Mouse (Mus musculus) CH12.LX (cell line): ENCODE data around the gene Fbxl3. TPM values are rescaled to one million over a fixed set of nuclear protein-coding genes. Genes with fewer than 3 reads are reported as not detected.

ENCODE experiments used
- DNase-seq: peaks from one replicate; pipeline ENCODE4 v3.0.0-alpha.2; 2013; ENCODE audit errors: extremely low read depth
- H3K27ac ChIP-seq: 2 replicates; pipeline ENCODE4 v1.5.1; 2012; ENCODE audit warnings: low read depth, mild to moderate bottlenecking, control low read depth, moderate library complexity; ENCODE audit not compliant: insufficient read depth
- H3K27me3 ChIP-seq: replicated peaks from 2 replicates; pipeline ENCODE3; 2012; ENCODE audit warnings: inconsistent platforms
- H3K36me3 ChIP-seq, 2 experiments: replicated peaks in 1 of 2; 2 replicates each; pipeline versions ENCODE3 to v1.6.1; 2012; ENCODE audit warnings: inconsistent platforms in 1 of 2, low read length in 1 of 2, mild to moderate bottlenecking in 1 of 2, mixed read lengths in 1 of 2, moderate library complexity in 1 of 2; ENCODE audit not compliant: control insufficient read depth in 1 of 2, insufficient read depth in 1 of 2
- H3K4me1 ChIP-seq, 2 experiments: 2 replicates each; pipeline ENCODE4 v1.6.1; 2012; ENCODE audit warnings: inconsistent platforms in 1 of 2, moderate library complexity in 1 of 2; ENCODE audit not compliant: insufficient read depth in 2 of 2, control insufficient read depth in 1 of 2
- H3K4me2 ChIP-seq: 2 replicates; pipeline ENCODE4 v1.6.1; 2012; ENCODE audit warnings: low read depth, mild to moderate bottlenecking, control low read depth; ENCODE audit not compliant: poor library complexity, insufficient read depth, severe bottlenecking
- H3K4me3 ChIP-seq, 3 experiments: fragments of 150-350 bp in 1 of 3; sonication (generic) in 1 of 3; replicated peaks in 1 of 3; 2 replicates each; pipeline versions ENCODE3 to v1.5.1; 2011 to 2012; ENCODE audit warnings: low read depth in 2 of 3, low read length in 2 of 3, mild to moderate bottlenecking in 2 of 3, moderate library complexity in 2 of 3, control low read depth in 1 of 3, improper control_type of control experiment in 1 of 3, inconsistent platforms in 1 of 3, mixed read lengths in 1 of 3; ENCODE audit not compliant: poor library complexity in 1 of 3
- H3K79me2 ChIP-seq: replicated peaks from 2 replicates; pipeline ENCODE4 v1.6.1; 2012; ENCODE audit warnings: mild to moderate bottlenecking, moderate library complexity; ENCODE audit not compliant: control insufficient read depth, poor library complexity, insufficient read depth, severe bottlenecking; ENCODE audit errors: extremely low read depth
- H3K9ac ChIP-seq: 2 replicates; pipeline ENCODE4 v1.6.1; 2012; ENCODE audit warnings: low read depth, mild to moderate bottlenecking, control low read depth, moderate library complexity; ENCODE audit not compliant: insufficient read depth
- H3K9me3 ChIP-seq: replicated peaks from 2 replicates; pipeline ENCODE3; 2012; ENCODE audit warnings: low read length, inconsistent platforms, mixed read lengths
- BHLHE40 ChIP-seq: IDR thresholded peaks from 2 replicates; pipeline ENCODE4 v1.6.1; 2011; ENCODE audit warnings: mild to moderate bottlenecking, low read depth, low read length, improper control_type of control experiment
- CHD1 ChIP-seq: IDR thresholded peaks from 2 replicates; pipeline ENCODE4 v1.6.1; 2012; ENCODE audit warnings: low read depth, low read length, improper control_type of control experiment, inconsistent platforms
- CHD2 ChIP-seq: IDR thresholded peaks from 2 replicates; pipeline ENCODE4 v1.6.1; 2011; ENCODE audit warnings: low read length, improper control_type of control experiment
- CTCF ChIP-seq, 2 experiments: IDR thresholded peaks in 1 of 2; conservative IDR thresholded peaks in 1 of 2; 2 replicates each; pipeline ENCODE4 v1.5.1; 2011 to 2012; ENCODE audit warnings: low read depth in 2 of 2, low read length in 2 of 2, improper control_type of control experiment in 1 of 2, inconsistent platforms in 1 of 2, mild to moderate bottlenecking in 1 of 2, moderate library complexity in 1 of 2
- ELF1 ChIP-seq: IDR thresholded peaks from 2 replicates; pipeline ENCODE4 v1.6.1; 2014; ENCODE audit warnings: low read depth, mild to moderate bottlenecking, inconsistent platforms, low read length, improper control_type of control experiment
- EP300 ChIP-seq: IDR thresholded peaks from 2 replicates; pipeline ENCODE4 v1.6.1; 2011; ENCODE audit warnings: low read length, improper control_type of control experiment
- ETS1 ChIP-seq: conservative IDR thresholded peaks from 2 replicates; pipeline ENCODE4 v1.6.1; 2012; ENCODE audit warnings: low read depth, mild to moderate bottlenecking, inconsistent platforms, low read length, improper control_type of control experiment, moderate library complexity
- GABPA ChIP-seq: IDR thresholded peaks from 2 replicates; pipeline ENCODE4 v1.6.1; 2012; ENCODE audit warnings: low read depth, low read length, improper control_type of control experiment, inconsistent platforms; ENCODE audit not compliant: insufficient replicate concordance
- HCFC1 ChIP-seq: IDR thresholded peaks from 2 replicates; pipeline ENCODE4 v1.6.1; 2012; ENCODE audit warnings: low read depth, mild to moderate bottlenecking, inconsistent platforms, low read length, improper control_type of control experiment
- JUND ChIP-seq: conservative IDR thresholded peaks from 2 replicates; pipeline ENCODE4 v1.6.1; 2011; ENCODE audit warnings: low read depth, low read length, improper control_type of control experiment
- KAT2A ChIP-seq: IDR thresholded peaks from 2 replicates; pipeline ENCODE4 v1.6.1; 2012; ENCODE audit warnings: low read length, improper control_type of control experiment, inconsistent platforms; ENCODE audit not compliant: insufficient replicate concordance
- MAX ChIP-seq: IDR thresholded peaks from 2 replicates; pipeline ENCODE4 v1.6.1; 2011; ENCODE audit warnings: low read length, improper control_type of control experiment
- MAZ ChIP-seq: IDR thresholded peaks from 2 replicates; pipeline ENCODE4 v1.6.1; 2012; ENCODE audit warnings: low read depth, mild to moderate bottlenecking, inconsistent platforms, low read length, improper control_type of control experiment, moderate library complexity
- MEF2A ChIP-seq: IDR thresholded peaks from 2 replicates; pipeline ENCODE4 v1.6.1; 2014; ENCODE audit warnings: low read depth, mild to moderate bottlenecking, inconsistent platforms, low read length, improper control_type of control experiment, borderline replicate concordance
- NELFE ChIP-seq: IDR thresholded peaks from 2 replicates; pipeline ENCODE4 v1.6.1; 2011; ENCODE audit warnings: low read depth, low read length, improper control_type of control experiment
- RAD21 ChIP-seq: IDR thresholded peaks from 2 replicates; pipeline ENCODE4 v1.6.1; 2011; ENCODE audit warnings: low read depth, mild to moderate bottlenecking, low read length, improper control_type of control experiment, moderate library complexity
- RCOR1 ChIP-seq: conservative IDR thresholded peaks from 2 replicates; pipeline ENCODE4 v1.6.1; 2012; ENCODE audit warnings: low read depth, mild to moderate bottlenecking, inconsistent platforms, low read length, improper control_type of control experiment
- SMC3 ChIP-seq: IDR thresholded peaks from 2 replicates; pipeline ENCODE4 v1.6.1; 2011; ENCODE audit warnings: low read depth, low read length, improper control_type of control experiment
- TBP ChIP-seq: conservative IDR thresholded peaks from 2 replicates; pipeline ENCODE4 v1.6.1; 2011; ENCODE audit warnings: low read depth, low read length, improper control_type of control experiment
- TCF12 ChIP-seq: IDR thresholded peaks from 2 replicates; pipeline ENCODE4 v1.6.1; 2014; ENCODE audit warnings: low read depth, mild to moderate bottlenecking, inconsistent platforms, low read length, improper control_type of control experiment
- USF1 ChIP-seq: IDR thresholded peaks from 2 replicates; pipeline ENCODE4 v1.6.1; 2014; ENCODE audit warnings: low read depth, mild to moderate bottlenecking, inconsistent platforms, low read length, improper control_type of control experiment
- ZMIZ1 ChIP-seq: IDR thresholded peaks from 2 replicates; pipeline ENCODE4 v1.6.1; 2012; ENCODE audit warnings: low read depth, mild to moderate bottlenecking, inconsistent platforms, low read length, improper control_type of control experiment
- dilution Hi-C: fragments of 300-500 bp; cut with MboI; formaldehyde crosslinking; loops from 2 replicates; pipeline ENCODE4 v1.14.3; 2020; ENCODE audit warnings: low sequenced_read_pairs; ENCODE audit not compliant: extremely low pct_unique_long_range_greater_than_20kb, extremely low pct_ligation_motif_present
- in situ Hi-C: fragments of 300-500 bp; cut with MboI; formaldehyde crosslinking; loops from 3 replicates; pipeline ENCODE4 v1.14.3; 2019; ENCODE audit warnings: low sequenced_read_pairs, low pct_ligation_motif_present, low pct_unique_long_range_greater_than_20kb, mixed read lengths
- polyA plus RNA-seq: library from polyadenylated mRNA; unstranded; fragments of >175 nt; gene quantifications from 2 replicates; pipeline ENCODE4 v1.2.1, GENCODE M21; 2012; ENCODE audit warnings: low read depth; ENCODE audit not compliant: insufficient read length
- total RNA-seq, 2 experiments: library from RNA; depleted of rRNA; stranded (reverse); fragments of 300-350 nt in 1 of 2; fragments of >200 nt in 1 of 2; gene quantifications; 2 replicates each; pipeline ENCODE4 v1.2.3; 2012 to 2014

Fbxl3 gene
- total and polyA plus RNA-seq, 3 experiments = 22.6 to 43.3 (median 37.5) TPM

- Histone ChIP-seq H3K9me3 (no peaks in the 10 kb centered on the region), H3K27ac (peak overlapping the region; percentile 47), H3K4me2 (peak overlapping the region; percentile 17), H3K4me3 (peak overlapping the region in 1 of 3 experiments; percentile 5), H3K27me3 (no peaks in the 10 kb centered on the region), H3K4me1 (peaks cover 18 to 28% of the 10 kb centered on the region in 2 experiments), H3K36me3 (no peaks in the 10 kb centered on the region), H3K9ac (no peak overlapping the region), H3K79me2 (no peaks in the 10 kb centered on the region)
- TF ChIP-seq EP300 (0 out of 2 replicates have a peak, but pooled peaks have one; percentile 12), ETS1 (0 out of 2 replicates have a peak, but pooled peaks have one; percentile 14), BHLHE40 (peak; percentile 62), NELFE (no peak), TCF12 (no peak), CTCF (conservative IDR thresholded peaks at IDR 0.05 in 1 of 2, IDR thresholded peaks at IDR 0.05 in 1 of 2; ENCODE audit: low read depth in 2 of 2, low read length in 2 of 2) (no peak)
- dilution Hi-C loops (no loop called here), in situ Hi-C loops (no loop called here)
- no peak for DNase-seq
Observed at GRCm38 (mm10) chr14:103048292-103049086, 50.9 kb downstream of the Fbxl3 start.

- H3K9me3 ChIP-seq = no peaks in the 10 kb centered on the region
- in situ Hi-C loops (no loop called here), dilution Hi-C loops (no loop called here)
- no peaks in the 10 kb centered on the region for H3K27me3 ChIP-seq
- no peaks in the 10 kb centered on the region for H3K79me2 ChIP-seq
- peak; percentile 10; the same call in 1 of the 2 replicates for TF ChIP-seq BHLHE40
- TF ChIP-seq USF1 = no peak
- H3K4me3 ChIP-seq = no peak within 1 kb of the TSS
- no peak within 1 kb of the TSS for H3K9ac ChIP-seq
- H3K27ac ChIP-seq = no peak within 1 kb of the TSS
- no peak for DNase-seq
- H3K36me3 ChIP-seq = no peaks in the 10 kb centered on the region
- H3K4me2 ChIP-seq = peak within 1 kb of the TSS; percentile 18; the same call in 1 of the 2 replicates
- peaks cover 18 to 28% of the 10 kb centered on the region in 2 experiments for H3K4me1 ChIP-seq
Observed at GRCm38 (mm10) chr14:103046677-103047076, 52.7 kb downstream of the Fbxl3 start, which contains the start of gene Acod1. TSS of gene Acod1 (plus strand) at chr14:103046977.

- Histone ChIP-seq H3K4me1 (peaks cover 25 to 59% of the 10 kb centered on the region in 2 experiments; a peak in 3 of 4 replicates), H3K27me3 (no peaks in the 10 kb centered on the region), H3K27ac (no peak overlapping the region), H3K79me2 (peaks cover 3% of the 10 kb centered on the region), H3K9me3 (no peaks in the 10 kb centered on the region), H3K4me2 (peak overlapping the region; percentile 47), H3K36me3 (peaks cover 0 to 1% of the 10 kb centered on the region in 2 experiments), H3K4me3 (no peak overlapping the region), H3K9ac (no peak overlapping the region; the same call in 1 of the 2 replicates)
- peak; percentile 96 for DNase-seq
- in situ Hi-C loops = no loop called here
- dilution Hi-C loops = no loop called here
- TF ChIP-seq RAD21 = no peak; the same call in 1 of the 2 replicates
- TF ChIP-seq MEF2A = peak; percentile 93
- peak; percentile 58; the same call in 1 of the 2 replicates for TF ChIP-seq MAX
- TF ChIP-seq KAT2A = 0 out of 2 replicates have a peak, but pooled peaks have one; percentile 42
- peak; percentile 24; the same call in 1 of the 2 replicates for TF ChIP-seq HCFC1
- no peak for TF ChIP-seq GABPA
- peak; percentile 93 for TF ChIP-seq BHLHE40
- peak; percentile 98 for TF ChIP-seq RCOR1
- TF ChIP-seq CHD1 = 0 out of 2 replicates have a peak, but pooled peaks have one; percentile 40
- no peak for TF ChIP-seq CTCF (conservative IDR thresholded peaks at IDR 0.05 in 1 of 2, IDR thresholded peaks at IDR 0.05 in 1 of 2; ENCODE audit: low read depth in 2 of 2, low read length in 2 of 2)
- peak; percentile 96 for TF ChIP-seq MAZ
- peak; percentile 43 for TF ChIP-seq ZMIZ1
- TF ChIP-seq SMC3 = no peak
- no peak; the same call in 1 of the 2 replicates for TF ChIP-seq TBP
- TF ChIP-seq ELF1 = peak; percentile 30; the same call in 1 of the 2 replicates
- TF ChIP-seq CHD2 = peak; percentile 92
- TF ChIP-seq JUND = peak; percentile 86
- peak; percentile 92 for TF ChIP-seq TCF12
Observed at GRCm38 (mm10) chr14:103037016-103037415, 62.4 kb downstream of the Fbxl3 start.
